Mouse (Mus musculus) hindbrain, embryonic 11.5 days (tissue): ENCODE data around the gene Coq8b. TPM values are rescaled to one million over a fixed set of nuclear protein-coding genes. Genes with fewer than 3 reads are reported as not detected.

Experiments used
- ATAC-seq: fragments of 200-750 bp; cut with Nextera tagmentation; 2 replicates; pipeline ENCODE4 v1.8.0; 2017; ENCODE audit warnings: mild to moderate bottlenecking, moderate TSS enrichment, moderate library complexity; ENCODE audit not compliant: low FRiP score
- DNase-seq: peaks from one replicate; pipeline ENCODE4 v3.0.0-alpha.2; 2015; ENCODE audit warnings: low spot score
- H3K27ac ChIP-seq: fragments of 300-500 bp; sonication (generic); 2 replicates; pipeline ENCODE4 v1.5.1; 2014; ENCODE audit warnings: mild to moderate bottlenecking, low read depth, low read length
- H3K27me3 ChIP-seq: fragments of 300-500 bp; sonication (generic); 2 replicates; pipeline ENCODE4 v1.6.1; 2014; ENCODE audit warnings: mild to moderate bottlenecking, low read length, moderate library complexity, mixed read lengths; ENCODE audit not compliant: control insufficient read depth, insufficient read depth
- H3K36me3 ChIP-seq: fragments of 300-500 bp; sonication (generic); 2 replicates; pipeline ENCODE4 v1.6.1; 2014; ENCODE audit warnings: mild to moderate bottlenecking, low read length, moderate library complexity, mixed read lengths; ENCODE audit not compliant: control insufficient read depth, insufficient read depth
- H3K4me1 ChIP-seq: fragments of 300-500 bp; sonication (generic); replicated peaks from 2 replicates; pipeline ENCODE4 v1.6.1; 2014; ENCODE audit warnings: low read length, mixed read lengths; ENCODE audit not compliant: control insufficient read depth, insufficient read depth
- H3K4me2 ChIP-seq: fragments of 300-500 bp; sonication (generic); replicated peaks from 2 replicates; pipeline ENCODE4 v1.6.1; 2014; ENCODE audit warnings: mild to moderate bottlenecking, low read depth, low read length
- H3K4me3 ChIP-seq: fragments of 300-500 bp; sonication (generic); 2 replicates; pipeline ENCODE4 v1.5.1; 2014; ENCODE audit warnings: low read depth, low read length
- H3K9ac ChIP-seq: fragments of 300-500 bp; sonication (generic); 2 replicates; pipeline ENCODE4 v1.6.1; 2014; ENCODE audit warnings: low read depth, low read length
- H3K9me3 ChIP-seq: fragments of 300-500 bp; sonication (generic); 2 replicates; pipeline ENCODE4 v1.6.1; 2016; ENCODE audit warnings: low read length; ENCODE audit not compliant: control insufficient read depth
- WGBS: fragments of 180-500 bp; shearing (Covaris S2); extraction: QIAGEN DNeasy Blood & Tissue Kit; methylation state at CpG from one replicate; pipeline ENCODE4 v1.1.7; 2014; 5-methylcytosine and 5-hydroxymethylcytosine counted together
- polyA plus RNA-seq: library from polyadenylated mRNA; unstranded; fragments of >200 nt; fragmentation: Nextera tagmentation; extraction: Ambion mirVana; gene quantifications from 2 replicates; pipeline ENCODE4 v1.2.1, GENCODE M21; 2014

The Coq8b gene
- polyA plus RNA-seq, 1 experiment from 2014 or later = 18.4 TPM

GRCm38 (mm10) chr7:27197634-27198033 is 35.2 kb upstream of the Coq8b start:
- 92% methylated on average over 8 of the region's 8 CpGs for WGBS
- H3K36me3 ChIP-seq = peaks cover 5% of the 10 kb centered on the region; the same call in 1 of the 2 replicates
- H3K4me3 ChIP-seq = no peak overlapping the region
- H3K9ac ChIP-seq = no peak overlapping the region
- ATAC-seq (no peak), DNase-seq (no peak)
- H3K4me2 ChIP-seq = no peak overlapping the region
- H3K27ac ChIP-seq = no peak overlapping the region
- H3K27me3 ChIP-seq = no peaks in the 10 kb centered on the region
- no peaks in the 10 kb centered on the region; the same call in 1 of the 2 replicates for H3K4me1 ChIP-seq
- no peaks in the 10 kb centered on the region for H3K9me3 ChIP-seq

GRCm38 (mm10) chr7:27198355-27198754 is 34.5 kb upstream of the Coq8b start:
- no peaks in the 10 kb centered on the region for H3K9me3 ChIP-seq
- H3K4me3 ChIP-seq = no peak overlapping the region
- H3K4me2 ChIP-seq = no peak overlapping the region
- H3K9ac ChIP-seq = no peak overlapping the region
- H3K4me1 ChIP-seq = no peaks in the 10 kb centered on the region; the same call in 1 of the 2 replicates
- H3K27ac ChIP-seq = no peak overlapping the region
- DNase-seq (no peak), ATAC-seq (no peak)
- H3K27me3 ChIP-seq = no peaks in the 10 kb centered on the region
- H3K36me3 ChIP-seq = peaks cover 5% of the 10 kb centered on the region; the same call in 1 of the 2 replicates

GRCm38 (mm10) chr7:27198779-27199178 is 34.0 kb upstream of the Coq8b start:
- H3K4me2 ChIP-seq = no peak overlapping the region
- H3K27me3 ChIP-seq = no peaks in the 10 kb centered on the region
- DNase-seq = no peak
- H3K27ac ChIP-seq = no peak overlapping the region
- ATAC-seq = no peak
- H3K9me3 ChIP-seq = no peaks in the 10 kb centered on the region
- H3K4me3 ChIP-seq = no peak overlapping the region
- no peaks in the 10 kb centered on the region for H3K4me1 ChIP-seq
- WGBS = 92% methylated on average over 8 of the region's 8 CpGs
- H3K36me3 ChIP-seq = peaks cover 2% of the 10 kb centered on the region; the same call in 1 of the 2 replicates
- no peak overlapping the region for H3K9ac ChIP-seq

GRCm38 (mm10) chr7:27203730-27204449 is 28.9 kb upstream of the Coq8b start:
- DNase-seq (no peak), ATAC-seq (no peak)
- no peak overlapping the region for H3K4me3 ChIP-seq
- WGBS = 94% methylated on average over 8 of the region's 8 CpGs
- H3K27me3 ChIP-seq = no peaks in the 10 kb centered on the region
- H3K4me1 ChIP-seq = no peaks in the 10 kb centered on the region
- no peak overlapping the region for H3K27ac ChIP-seq
- no peak overlapping the region for H3K4me2 ChIP-seq
- no peaks in the 10 kb centered on the region for H3K9me3 ChIP-seq
- no peak overlapping the region for H3K9ac ChIP-seq
- H3K36me3 ChIP-seq = no peaks in the 10 kb centered on the region; the same call in 1 of the 2 replicates

GRCm38 (mm10) chr7:27212626-27213025 is 20.2 kb upstream of the Coq8b start:
- Histone ChIP-seq H3K4me1 (no peaks in the 10 kb centered on the region), H3K9ac (no peak overlapping the region), H3K9me3 (no peaks in the 10 kb centered on the region), H3K4me3 (no peak overlapping the region), H3K4me2 (no peak overlapping the region), H3K27ac (no peak overlapping the region), H3K36me3 (peaks cover 6% of the 10 kb centered on the region), H3K27me3 (no peaks in the 10 kb centered on the region)
- 90% methylated on average over 2 of the region's 2 CpGs for WGBS
- ATAC-seq (no peak), DNase-seq (no peak)

GRCm38 (mm10) chr7:27218586-27218985 is 14.2 kb upstream of the Coq8b start:
- no peak for DNase-seq
- Histone ChIP-seq H3K9ac (no peak overlapping the region), H3K9me3 (no peaks in the 10 kb centered on the region), H3K4me1 (no peaks in the 10 kb centered on the region), H3K27ac (no peak overlapping the region), H3K4me2 (no peak overlapping the region), H3K36me3 (no peaks in the 10 kb centered on the region; the same call in 1 of the 2 replicates), H3K4me3 (no peak overlapping the region), H3K27me3 (no peaks in the 10 kb centered on the region)
- no peak for ATAC-seq
- 88% methylated on average over 7 of the region's 7 CpGs for WGBS

- ATAC-seq = no peak
- no peaks in the 10 kb centered on the region for H3K27me3 ChIP-seq
- H3K4me1 ChIP-seq = 0 out of 2 replicates have a peak, but pooled peaks cover 3% of the 10 kb centered on the region
- no peaks in the 10 kb centered on the region for H3K36me3 ChIP-seq
- WGBS = 63% methylated on average over 11 of the region's 11 CpGs
- no peak overlapping the region for H3K27ac ChIP-seq
- no peaks in the 10 kb centered on the region for H3K9me3 ChIP-seq
- no peak overlapping the region for H3K4me3 ChIP-seq
- no peak overlapping the region for H3K4me2 ChIP-seq
- DNase-seq = no peak
- no peak overlapping the region for H3K9ac ChIP-seq
These were observed 12.9 kb upstream of the Coq8b start for GRCm38 (mm10) chr7:27219937-27220336.

GRCm38 (mm10) chr7:27221939-27222338 is 10.9 kb upstream of the Coq8b start:
- Histone ChIP-seq H3K27ac (no peak overlapping the region), H3K27me3 (no peaks in the 10 kb centered on the region), H3K4me3 (no peak overlapping the region), H3K4me1 (peaks cover 7% of the 10 kb centered on the region; the same call in 1 of the 2 replicates), H3K9me3 (no peaks in the 10 kb centered on the region), H3K4me2 (no peak overlapping the region), H3K36me3 (no peaks in the 10 kb centered on the region), H3K9ac (0 out of 2 replicates have a peak overlapping the region, but pooled peaks have one; percentile 11)
- DNase-seq = no peak
- WGBS = 87% methylated on average over 6 of the region's 6 CpGs
- no peak for ATAC-seq

- 83% methylated on average over 1 of the region's 1 CpGs for WGBS
- no peak for ATAC-seq
- H3K36me3 ChIP-seq = no peaks in the 10 kb centered on the region
- no peaks in the 10 kb centered on the region for H3K9me3 ChIP-seq
- no peak overlapping the region for H3K9ac ChIP-seq
- H3K4me2 ChIP-seq = no peak overlapping the region
- no peak overlapping the region for H3K27ac ChIP-seq
- no peak overlapping the region for H3K4me3 ChIP-seq
- no peak for DNase-seq
- H3K27me3 ChIP-seq = no peaks in the 10 kb centered on the region
- H3K4me1 ChIP-seq = peaks cover 7% of the 10 kb centered on the region; the same call in 1 of the 2 replicates
These were observed 10.3 kb upstream of the Coq8b start for GRCm38 (mm10) chr7:27222538-27222937.
